Mouse (Mus musculus) retina, adult 2 months (tissue): Measurements from ENCODE around the gene Tent4a.
"Not testable (repeated sequence)": the region's sequence is repeated elsewhere in the genome, so short reads cannot be mapped to it uniquely, and the experiment has no call there.

Source experiments
- DNase-seq: peaks from one replicate; pipeline ENCODE4 v3.0.0-alpha.2; 2012; ENCODE audit warnings: low read depth, low spot score

The Tent4a gene

DNA sequence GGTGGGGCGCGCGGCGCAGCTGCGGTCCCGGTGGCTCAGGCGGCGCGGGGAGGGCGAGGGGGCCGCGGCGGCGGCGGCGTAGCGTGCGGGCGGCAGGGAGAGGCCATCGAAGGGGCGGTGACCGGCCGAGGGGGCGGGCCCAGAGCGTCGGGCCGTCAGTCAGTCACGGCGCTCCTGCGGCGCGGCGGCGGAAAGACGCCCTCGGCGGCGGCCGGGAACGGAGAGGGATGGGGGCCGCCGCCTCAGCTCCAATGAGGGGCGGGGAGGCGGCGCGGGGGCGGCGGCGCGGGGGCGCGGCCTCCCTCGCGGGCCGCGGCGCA is at the start of gene Tent4a:
Gene Tent4a, minus strand, starts transcription at position 284 of the 320 bp plus-strand sequence.
- DNase-seq: no peak

DNA sequence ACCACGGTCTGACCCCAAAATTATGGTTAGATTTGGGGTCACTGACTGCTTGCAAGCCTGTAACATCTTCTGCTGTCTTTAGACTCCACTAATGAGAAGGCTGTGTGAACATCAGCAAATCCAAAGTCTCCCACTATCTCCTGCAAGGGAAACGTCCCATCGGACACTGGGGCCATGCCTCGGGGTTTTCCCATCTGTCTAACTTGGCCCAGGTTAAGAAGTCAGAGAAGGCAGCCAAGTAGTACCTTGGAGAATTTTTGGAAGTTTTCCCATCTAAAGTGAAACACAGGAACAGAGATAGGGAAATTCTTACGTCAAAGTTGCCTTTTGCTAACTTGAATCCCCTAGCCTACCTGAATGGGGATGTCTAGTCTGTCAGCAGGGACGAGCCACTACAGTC is 49.2 kb upstream of the Tent4a start:
- no peak for DNase-seq

DNA sequence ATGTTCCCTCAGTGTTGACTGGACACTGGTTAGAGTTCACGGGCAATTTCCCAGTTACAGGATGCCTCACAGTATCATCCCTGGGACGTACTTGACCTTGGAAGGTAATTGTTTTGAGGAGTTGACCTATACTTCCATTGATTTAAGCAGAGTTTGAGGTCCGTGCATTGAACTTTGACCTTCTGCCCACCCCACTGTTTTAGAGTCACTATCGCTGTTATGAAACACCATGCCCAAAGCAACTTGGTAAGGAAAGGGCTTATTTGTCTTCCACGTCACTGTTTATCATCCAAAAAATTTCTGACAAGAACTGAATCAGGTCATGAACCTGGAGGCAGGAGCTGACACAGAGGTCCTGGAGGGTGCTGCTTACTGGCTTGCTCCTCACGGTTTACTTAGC is 48.0 kb upstream of the Tent4a start:
- no peak for DNase-seq

GRCm38 (mm10) chr13:69577181-69577834 is 42.9 kb upstream of the Tent4a start:
- DNase-seq: no peak

- DNase-seq: no peak
Measured at GRCm38 (mm10) chr13:69576676-69577075, 42.3 kb upstream of the Tent4a start.

DNA sequence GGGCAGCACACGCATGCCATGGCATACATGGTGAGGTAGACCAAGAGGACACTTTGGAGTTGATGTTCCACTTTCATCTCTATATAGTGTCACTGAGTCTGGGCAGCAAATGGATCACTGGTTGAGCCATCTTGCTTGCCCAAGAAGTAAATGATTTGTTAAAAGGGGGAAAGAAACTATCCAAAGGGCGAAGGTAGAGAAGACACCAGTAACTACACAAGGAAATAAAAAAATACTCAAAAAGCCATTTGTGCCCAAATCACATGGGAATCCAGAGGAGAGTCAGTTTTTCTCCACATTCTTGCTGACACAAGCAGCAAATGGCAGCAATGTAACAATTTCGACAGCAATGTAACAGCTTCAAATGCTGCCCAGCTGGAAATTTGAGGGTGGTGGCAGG is 38.2 kb upstream of the Tent4a start:
- DNase-seq: no peak

DNA sequence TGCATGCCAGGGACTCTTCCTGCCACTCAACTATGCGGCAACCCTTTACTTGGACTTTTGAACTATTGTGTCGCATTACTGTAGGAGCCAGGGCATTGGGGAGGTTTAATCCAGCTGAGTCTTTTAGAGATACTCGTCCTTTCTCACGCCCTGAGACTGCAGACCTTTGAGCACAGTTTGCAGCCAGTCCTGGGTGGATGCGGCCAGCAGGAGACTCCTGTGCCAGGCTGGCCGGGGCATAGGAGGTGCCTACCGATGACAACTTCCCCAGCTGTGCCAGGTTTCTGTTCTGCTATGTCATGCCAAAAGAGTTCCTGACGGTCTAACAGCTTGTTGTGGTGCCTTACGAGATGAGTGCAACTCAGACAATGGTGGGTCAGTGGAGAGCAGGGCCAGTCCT is 34.8 kb upstream of the Tent4a start:
- no peak for DNase-seq

GRCm38 (mm10) chr13:69565401-69565800 is 31.0 kb upstream of the Tent4a start:
- not testable (repeated sequence) for DNase-seq

DNA sequence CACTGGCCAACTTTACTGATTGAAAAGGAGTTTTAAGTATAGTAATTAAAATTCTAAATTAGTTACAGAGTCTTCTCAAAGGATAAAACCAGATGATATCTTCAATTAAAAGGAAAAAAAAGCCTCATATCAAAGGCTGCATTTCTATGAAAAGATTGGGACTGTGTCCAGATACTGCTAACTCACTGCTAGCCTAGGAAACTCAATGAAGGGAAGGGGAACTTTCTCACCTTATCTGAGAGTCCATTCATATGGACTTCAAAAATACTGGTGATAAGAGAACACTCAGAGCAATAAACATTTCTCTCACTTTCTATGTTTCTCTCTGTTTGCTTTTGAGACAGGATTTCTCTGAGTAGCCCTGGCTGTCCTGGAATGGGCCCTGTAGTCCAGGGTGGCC is 30.2 kb upstream of the Tent4a start:
- DNase-seq: no peak

- DNase-seq: no peak
Measured at GRCm38 (mm10) chr13:69563905-69564304, 29.5 kb upstream of the Tent4a start.

- DNase-seq: no peak
Measured at GRCm38 (mm10) chr13:69562654-69563574, 28.5 kb upstream of the Tent4a start.

DNA sequence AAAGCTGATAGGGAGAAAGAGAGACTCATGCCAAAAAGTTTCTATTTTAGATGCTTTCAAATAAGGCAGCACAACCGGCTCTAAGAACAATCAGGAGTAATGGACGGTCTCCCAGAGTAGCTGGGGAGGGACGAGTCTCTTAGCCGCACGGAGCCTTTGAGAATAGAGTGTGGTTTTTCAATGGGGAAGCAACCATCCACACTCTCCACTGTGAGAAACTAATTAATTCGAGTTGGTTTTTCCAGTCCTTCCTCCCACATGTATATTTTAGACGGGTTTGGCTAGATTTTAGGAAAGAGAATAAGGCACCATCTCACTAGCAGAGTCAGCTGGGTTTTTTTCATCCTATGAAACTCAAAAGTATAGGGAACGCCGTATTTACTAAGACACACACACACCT is 27.6 kb upstream of the Tent4a start:
- no peak for DNase-seq

GRCm38 (mm10) chr13:69559291-69559961 is 25.0 kb upstream of the Tent4a start:
- no peak for DNase-seq

- no peak for DNase-seq
Measured at GRCm38 (mm10) chr13:69558098-69558660, 23.8 kb upstream of the Tent4a start.

DNA sequence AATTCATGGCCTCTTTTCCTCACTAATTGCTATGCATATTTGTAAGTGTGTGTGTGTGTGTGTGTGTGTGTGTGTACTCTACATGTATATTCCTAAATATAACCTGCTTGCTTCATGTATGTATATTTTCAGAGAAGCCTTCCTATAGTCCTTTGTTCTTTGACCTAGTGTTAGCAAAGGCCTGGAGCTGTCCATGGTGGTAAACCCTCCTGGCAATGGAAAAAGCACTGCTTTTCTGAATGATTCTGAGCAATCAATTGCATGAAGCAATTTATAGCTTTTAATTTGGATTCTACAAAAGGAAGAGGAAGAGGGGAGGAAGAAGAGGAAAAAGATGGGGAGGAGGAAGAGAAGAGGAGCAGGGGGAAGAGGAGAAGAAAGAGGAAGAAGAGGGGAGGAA is 22.3 kb upstream of the Tent4a start:
- no peak for DNase-seq

GRCm38 (mm10) chr13:69555957-69556482 is 21.6 kb upstream of the Tent4a start:
- DNase-seq: no peak

- no peak for DNase-seq
Measured at GRCm38 (mm10) chr13:69555045-69555444, 20.6 kb upstream of the Tent4a start.

DNA sequence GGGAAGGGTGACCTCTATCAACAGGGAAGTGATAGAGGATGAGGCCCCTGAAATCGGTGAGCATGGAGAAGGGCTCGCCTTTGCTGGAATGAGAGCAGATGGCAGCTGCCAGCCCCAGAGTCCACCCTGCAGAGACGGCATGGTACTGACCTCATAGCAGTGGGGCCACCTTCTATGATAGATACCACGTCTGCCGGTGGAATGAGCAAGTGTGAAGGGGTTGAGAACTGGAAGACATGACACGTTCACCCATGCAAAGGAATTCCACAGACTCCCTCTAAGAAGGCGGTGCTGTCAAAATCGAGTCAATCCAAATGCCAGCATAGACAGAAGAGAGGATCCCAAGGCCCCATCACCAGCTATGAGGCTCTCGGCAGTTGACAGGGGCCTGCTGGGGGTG is 19.8 kb upstream of the Tent4a start:
- no peak for DNase-seq

GRCm38 (mm10) chr13:69553024-69553423 is 18.6 kb upstream of the Tent4a start:
- no peak for DNase-seq

GRCm38 (mm10) chr13:69550831-69551230 is 16.4 kb upstream of the Tent4a start:
- DNase-seq: no peak

- no peak for DNase-seq
Measured at GRCm38 (mm10) chr13:69549980-69550379, 15.6 kb upstream of the Tent4a start.
